Mouse (Mus musculus): Measurements from ENCODE around the gene Aqp5. TPM values are rescaled to one million over a fixed set of nuclear protein-coding genes. Genes with fewer than 3 reads are reported as not detected.

Aqp5 gene
- total RNA-seq, 1 experiment = 2.9 TPM

GRCm38 (mm10) chr15:99589704-99590103 is 878 bp upstream of the Aqp5 start:
- H3K36me3 ChIP-seq (ENCODE audit: control insufficient read depth, insufficient read depth, low read length, poor library complexity, severe bottlenecking) = no peaks in the 10 kb centered on the region
- H3K4me3 ChIP-seq (ENCODE audit: insufficient read depth in 1 of 2, low read depth in 1 of 2, low read length in 2 of 2, poor library complexity in 1 of 2, severe bottlenecking in 1 of 2) = no peak overlapping the region
- no peak for DNase-seq (ENCODE audit: low read depth, low spot score)
- H3K9me3 ChIP-seq (ENCODE audit: control insufficient read depth, insufficient read depth, low read depth, low read length) = no peaks in the 10 kb centered on the region
- H3K27ac ChIP-seq (ENCODE audit: insufficient read depth, low read depth, low read length, poor library complexity, severe bottlenecking) = no peak overlapping the region
- H3K9ac ChIP-seq (ENCODE audit: insufficient read depth, low read depth, low read length, poor library complexity, severe bottlenecking) = no peak overlapping the region
- in situ Hi-C loops (cut with MboI; ENCODE audit: low sequenced_read_pairs in 2 of 2, unreplicated experiment in 2 of 2) = no loop called here
- peaks cover 0 to 9% of the 10 kb centered on the region in 2 experiments; a peak in 3 of 4 replicates for H3K4me1 ChIP-seq (ENCODE audit: control insufficient read depth in 2 of 2, insufficient read depth in 2 of 2, low read length in 2 of 2, poor library complexity in 1 of 2)
- TF ChIP-seq HCFC1 (IDR thresholded peaks at IDR 0.05; ENCODE audit: borderline replicate concordance, insufficient read depth, low read length) (no peak), MAFK (IDR thresholded peaks at IDR 0.05; ENCODE audit: insufficient read depth, low read depth, low read length) (no peak), ZC3H11A (IDR thresholded peaks at IDR 0.05; ENCODE audit: borderline replicate concordance, low read depth, low read length) (no peak), CHD2 (IDR thresholded peaks at IDR 0.05; ENCODE audit: low read depth, low read length) (no peak), ZNF384 (IDR thresholded peaks at IDR 0.05; ENCODE audit: low read depth, low read length) (no peak)

- Histone ChIP-seq H3K36me3 (ENCODE audit: control insufficient read depth, insufficient read depth, low read length, poor library complexity, severe bottlenecking) (no peaks in the 10 kb centered on the region), H3K4me3 (ENCODE audit: insufficient read depth in 1 of 2, low read depth in 1 of 2, low read length in 2 of 2, poor library complexity in 1 of 2, severe bottlenecking in 1 of 2) (no peak overlapping the region), H3K4me1 (ENCODE audit: control insufficient read depth in 2 of 2, insufficient read depth in 2 of 2, low read length in 2 of 2, poor library complexity in 1 of 2) (peaks cover 0 to 6% of the 10 kb centered on the region in 2 experiments; a peak in 1 of 4 replicates), H3K9me3 (ENCODE audit: control insufficient read depth, insufficient read depth, low read depth, low read length) (no peaks in the 10 kb centered on the region), H3K27ac (ENCODE audit: insufficient read depth, low read depth, low read length, poor library complexity, severe bottlenecking) (no peak overlapping the region), H3K9ac (ENCODE audit: insufficient read depth, low read depth, low read length, poor library complexity, severe bottlenecking) (no peak overlapping the region)
- no peak for TF ChIP-seq HCFC1 (IDR thresholded peaks at IDR 0.05; ENCODE audit: borderline replicate concordance, insufficient read depth, low read length)
- no peak for TF ChIP-seq CHD2 (IDR thresholded peaks at IDR 0.05; ENCODE audit: low read depth, low read length)
- TF ChIP-seq MAFK (IDR thresholded peaks at IDR 0.05; ENCODE audit: insufficient read depth, low read depth, low read length) = no peak
- no peak for TF ChIP-seq ZNF384 (IDR thresholded peaks at IDR 0.05; ENCODE audit: low read depth, low read length)
- TF ChIP-seq ZC3H11A (IDR thresholded peaks at IDR 0.05; ENCODE audit: borderline replicate concordance, low read depth, low read length) = no peak
- DNase-seq (ENCODE audit: low read depth, low spot score) = no peak
- in situ Hi-C loops (cut with MboI; ENCODE audit: low sequenced_read_pairs in 2 of 2, unreplicated experiment in 2 of 2) = no loop called here
These were observed 1.6 kb downstream of the Aqp5 start for GRCm38 (mm10) chr15:99592177-99592576.

- no peaks in the 10 kb centered on the region for H3K36me3 ChIP-seq (ENCODE audit: control insufficient read depth, insufficient read depth, low read length, poor library complexity, severe bottlenecking)
- H3K4me1 ChIP-seq (ENCODE audit: control insufficient read depth in 2 of 2, insufficient read depth in 2 of 2, low read length in 2 of 2, poor library complexity in 1 of 2) = peaks cover 0 to 10% of the 10 kb centered on the region in 2 experiments; a peak in 1 of 4 replicates
- H3K9ac ChIP-seq (ENCODE audit: insufficient read depth, low read depth, low read length, poor library complexity, severe bottlenecking) = no peak overlapping the region
- H3K4me3 ChIP-seq (ENCODE audit: insufficient read depth in 1 of 2, low read depth in 1 of 2, low read length in 2 of 2, poor library complexity in 1 of 2, severe bottlenecking in 1 of 2) = no peak overlapping the region
- H3K9me3 ChIP-seq (ENCODE audit: control insufficient read depth, insufficient read depth, low read depth, low read length) = no peaks in the 10 kb centered on the region
- DNase-seq (ENCODE audit: low read depth, low spot score) = no peak
- in situ Hi-C loops (cut with MboI; ENCODE audit: low sequenced_read_pairs in 2 of 2, unreplicated experiment in 2 of 2) = no loop called here
- TF ChIP-seq MAFK (IDR thresholded peaks at IDR 0.05; ENCODE audit: insufficient read depth, low read depth, low read length) (no peak), CHD2 (IDR thresholded peaks at IDR 0.05; ENCODE audit: low read depth, low read length) (no peak), ZNF384 (IDR thresholded peaks at IDR 0.05; ENCODE audit: low read depth, low read length) (no peak), ZC3H11A (IDR thresholded peaks at IDR 0.05; ENCODE audit: borderline replicate concordance, low read depth, low read length) (no peak), HCFC1 (IDR thresholded peaks at IDR 0.05; ENCODE audit: borderline replicate concordance, insufficient read depth, low read length) (no peak)
- no peak overlapping the region for H3K27ac ChIP-seq (ENCODE audit: insufficient read depth, low read depth, low read length, poor library complexity, severe bottlenecking)
These were observed 2.3 kb downstream of the Aqp5 start for GRCm38 (mm10) chr15:99592877-99593276.

GRCm38 (mm10) chr15:99594951-99595350 is 4.4 kb downstream of the Aqp5 start:
- no peak for DNase-seq (ENCODE audit: low read depth, low spot score)
- H3K9me3 ChIP-seq (ENCODE audit: control insufficient read depth, insufficient read depth, low read depth, low read length) = no peaks in the 10 kb centered on the region
- H3K4me1 ChIP-seq (ENCODE audit: control insufficient read depth in 2 of 2, insufficient read depth in 2 of 2, low read length in 2 of 2, poor library complexity in 1 of 2) = peaks cover 0 to 10% of the 10 kb centered on the region in 2 experiments; a peak in 1 of 4 replicates
- no peaks in the 10 kb centered on the region for H3K36me3 ChIP-seq (ENCODE audit: control insufficient read depth, insufficient read depth, low read length, poor library complexity, severe bottlenecking)
- no peak overlapping the region for H3K9ac ChIP-seq (ENCODE audit: insufficient read depth, low read depth, low read length, poor library complexity, severe bottlenecking)
- H3K27ac ChIP-seq (ENCODE audit: insufficient read depth, low read depth, low read length, poor library complexity, severe bottlenecking) = no peak overlapping the region
- in situ Hi-C loops (cut with MboI; ENCODE audit: low sequenced_read_pairs in 2 of 2, unreplicated experiment in 2 of 2) = no loop called here
- no peak for TF ChIP-seq CHD2 (IDR thresholded peaks at IDR 0.05; ENCODE audit: low read depth, low read length)
- TF ChIP-seq HCFC1 (IDR thresholded peaks at IDR 0.05; ENCODE audit: borderline replicate concordance, insufficient read depth, low read length) = no peak
- no peak for TF ChIP-seq ZNF384 (IDR thresholded peaks at IDR 0.05; ENCODE audit: low read depth, low read length)
- TF ChIP-seq ZC3H11A (IDR thresholded peaks at IDR 0.05; ENCODE audit: borderline replicate concordance, low read depth, low read length) = no peak
- no peak for TF ChIP-seq MAFK (IDR thresholded peaks at IDR 0.05; ENCODE audit: insufficient read depth, low read depth, low read length)
- no peak overlapping the region for H3K4me3 ChIP-seq (ENCODE audit: insufficient read depth in 1 of 2, low read depth in 1 of 2, low read length in 2 of 2, poor library complexity in 1 of 2, severe bottlenecking in 1 of 2)
